Mouse (Mus musculus) hindbrain, embryonic 14.5 days (tissue): ENCODE data around the gene Rflnb. TPM values are rescaled to one million over a fixed set of nuclear protein-coding genes. Genes with fewer than 3 reads are reported as not detected.

Source experiments
- ATAC-seq: fragments of 200-750 bp; cut with Nextera tagmentation; 2 replicates; pipeline ENCODE4 v1.8.0; 2017; ENCODE audit warnings: moderate number of reproducible peaks, mild to moderate bottlenecking, moderate TSS enrichment, moderate library complexity; ENCODE audit not compliant: low FRiP score
- DNase-seq: peaks from one replicate; pipeline ENCODE4 v3.0.0-alpha.2; 2015; ENCODE audit warnings: low spot score
- H3K27ac ChIP-seq: fragments of 300-500 bp; sonication (generic); 2 replicates; pipeline ENCODE4 v1.5.1; 2014; ENCODE audit warnings: mild to moderate bottlenecking, moderate library complexity
- H3K27me3 ChIP-seq: fragments of 300-500 bp; sonication (generic); 2 replicates; pipeline ENCODE4 v1.6.1; 2014; ENCODE audit warnings: mild to moderate bottlenecking, low read length, mixed read lengths; ENCODE audit not compliant: control insufficient read depth, insufficient read depth
- H3K36me3 ChIP-seq: fragments of 300-500 bp; sonication (generic); replicated peaks from 2 replicates; pipeline ENCODE4 v1.6.1; 2014; ENCODE audit not compliant: control insufficient read depth, insufficient read depth
- H3K4me1 ChIP-seq: fragments of 300-500 bp; sonication (generic); replicated peaks from 2 replicates; pipeline ENCODE4 v1.6.1; 2014; ENCODE audit warnings: antibody characterized with exemption, low read length, mixed read lengths; ENCODE audit not compliant: control insufficient read depth, insufficient read depth
- H3K4me2 ChIP-seq: fragments of 300-500 bp; sonication (generic); replicated peaks from 2 replicates; pipeline ENCODE4 v1.6.1; 2014; ENCODE audit warnings: mild to moderate bottlenecking, moderate library complexity
- H3K4me3 ChIP-seq: fragments of 300-500 bp; sonication (generic); replicated peaks from 2 replicates; pipeline ENCODE4 v1.5.1; 2014; ENCODE audit warnings: mild to moderate bottlenecking, low read length
- H3K9ac ChIP-seq: fragments of 300-500 bp; sonication (generic); 2 replicates; pipeline ENCODE4 v1.6.1; 2014
- H3K9me3 ChIP-seq: fragments of 300-500 bp; sonication (generic); 2 replicates; pipeline ENCODE4 v1.6.1; 2016; ENCODE audit warnings: low read length; ENCODE audit not compliant: control insufficient read depth
- WGBS: fragments of 180-500 bp; shearing (Covaris S2); extraction: QIAGEN DNeasy Blood & Tissue Kit; methylation state at CpG from one replicate; pipeline ENCODE4 v1.1.7; 2014; 5-methylcytosine and 5-hydroxymethylcytosine counted together
- polyA plus RNA-seq: library from polyadenylated mRNA; unstranded; fragments of >200 nt; fragmentation: Nextera tagmentation; extraction: Ambion mirVana; gene quantifications from 2 replicates; pipeline ENCODE4 v1.2.1, GENCODE M21; 2014

Gene Rflnb
- polyA plus RNA-seq, 1 experiment from 2014 or later = 9.0 TPM

- Histone ChIP-seq H3K9me3 (no peaks in the 10 kb centered on the region), H3K36me3 (peaks cover 31% of the 10 kb centered on the region), H3K4me2 (no peak overlapping the region), H3K27me3 (no peaks in the 10 kb centered on the region), H3K27ac (no peak overlapping the region), H3K4me3 (no peak overlapping the region), H3K4me1 (no peaks in the 10 kb centered on the region), H3K9ac (no peak overlapping the region)
- WGBS = 34% methylated on average over 3 of the region's 3 CpGs
- peak; percentile 37 for DNase-seq
- no peak for ATAC-seq
Measured at GRCm38 (mm10) chr11:76056487-76056886, 28.9 kb upstream of the Rflnb start.

GRCm38 (mm10) chr11:76052496-76052895 is 24.9 kb upstream of the Rflnb start:
- ATAC-seq (no peak), DNase-seq (no peak)
- Histone ChIP-seq H3K9ac (no peak overlapping the region), H3K4me1 (no peaks in the 10 kb centered on the region), H3K36me3 (peaks cover 13% of the 10 kb centered on the region; the same call in 1 of the 2 replicates), H3K27me3 (no peaks in the 10 kb centered on the region), H3K9me3 (no peaks in the 10 kb centered on the region), H3K27ac (no peak overlapping the region), H3K4me2 (no peak overlapping the region), H3K4me3 (no peak overlapping the region)
- WGBS = 84% methylated on average over 5 of the region's 5 CpGs

GRCm38 (mm10) chr11:76050967-76051512 is 23.5 kb upstream of the Rflnb start:
- Histone ChIP-seq H3K36me3 (peaks cover 26% of the 10 kb centered on the region), H3K4me2 (no peak overlapping the region), H3K27ac (no peak overlapping the region), H3K9me3 (no peaks in the 10 kb centered on the region), H3K27me3 (no peaks in the 10 kb centered on the region), H3K4me1 (no peaks in the 10 kb centered on the region), H3K9ac (no peak overlapping the region), H3K4me3 (no peak overlapping the region)
- WGBS = 43% methylated on average over 5 of the region's 5 CpGs
- DNase-seq (no peak), ATAC-seq (no peak)

GRCm38 (mm10) chr11:76050509-76050908 is 22.9 kb upstream of the Rflnb start:
- Histone ChIP-seq H3K36me3 (peaks cover 31% of the 10 kb centered on the region), H3K27ac (no peak overlapping the region), H3K27me3 (no peaks in the 10 kb centered on the region), H3K4me1 (no peaks in the 10 kb centered on the region), H3K9ac (no peak overlapping the region), H3K9me3 (no peaks in the 10 kb centered on the region), H3K4me3 (no peak overlapping the region), H3K4me2 (no peak overlapping the region)
- ATAC-seq (no peak), DNase-seq (no peak)
- WGBS = 41% methylated on average over 3 of the region's 3 CpGs

GRCm38 (mm10) chr11:76045367-76045766 is 17.8 kb upstream of the Rflnb start:
- ATAC-seq (no peak), DNase-seq (no peak)
- Histone ChIP-seq H3K27me3 (no peaks in the 10 kb centered on the region), H3K36me3 (peaks cover 45% of the 10 kb centered on the region), H3K9me3 (no peaks in the 10 kb centered on the region), H3K4me3 (no peak overlapping the region), H3K4me2 (no peak overlapping the region), H3K9ac (no peak overlapping the region), H3K27ac (no peak overlapping the region), H3K4me1 (peaks cover 14% of the 10 kb centered on the region)
- 81% methylated on average over 6 of the region's 6 CpGs for WGBS

GRCm38 (mm10) chr11:76044468-76044867 is 16.9 kb upstream of the Rflnb start:
- H3K9ac ChIP-seq = no peak overlapping the region
- H3K27ac ChIP-seq = 0 out of 2 replicates have a peak overlapping the region, but pooled peaks have one; percentile 29
- H3K9me3 ChIP-seq = no peaks in the 10 kb centered on the region
- peaks cover 14% of the 10 kb centered on the region for H3K4me1 ChIP-seq
- WGBS = 58% methylated on average over 6 of the region's 6 CpGs
- H3K36me3 ChIP-seq = peaks cover 45% of the 10 kb centered on the region
- DNase-seq (no peak), ATAC-seq (peak; percentile 24; the same call in 1 of the 2 replicates)
- H3K27me3 ChIP-seq = no peaks in the 10 kb centered on the region
- H3K4me3 ChIP-seq = no peak overlapping the region
- H3K4me2 ChIP-seq = no peak overlapping the region

GRCm38 (mm10) chr11:76042882-76043281 is 15.3 kb upstream of the Rflnb start:
- no peak overlapping the region for H3K9ac ChIP-seq
- no peaks in the 10 kb centered on the region for H3K27me3 ChIP-seq
- no peak overlapping the region for H3K27ac ChIP-seq
- H3K4me1 ChIP-seq = peaks cover 14% of the 10 kb centered on the region
- no peaks in the 10 kb centered on the region for H3K9me3 ChIP-seq
- DNase-seq = no peak
- no peak for ATAC-seq
- no peak overlapping the region for H3K4me2 ChIP-seq
- no peak overlapping the region for H3K4me3 ChIP-seq
- peaks cover 38% of the 10 kb centered on the region for H3K36me3 ChIP-seq
- WGBS = 39% methylated on average over 5 of the region's 5 CpGs

- no peak for DNase-seq
- no peak for ATAC-seq
- WGBS = 71% methylated on average over 10 of the region's 10 CpGs
- no peak overlapping the region for H3K4me2 ChIP-seq
- H3K27me3 ChIP-seq = no peaks in the 10 kb centered on the region
- peaks cover 14% of the 10 kb centered on the region for H3K4me1 ChIP-seq
- no peak overlapping the region; the same call in 1 of the 2 replicates for H3K27ac ChIP-seq
- H3K9ac ChIP-seq = peak overlapping the region; percentile 16; the same call in 1 of the 2 replicates
- no peak overlapping the region for H3K4me3 ChIP-seq
- H3K9me3 ChIP-seq = no peaks in the 10 kb centered on the region
- H3K36me3 ChIP-seq = peaks cover 31% of the 10 kb centered on the region
Measured at GRCm38 (mm10) chr11:76042041-76042638, 14.6 kb upstream of the Rflnb start.

- ATAC-seq = no peak
- Histone ChIP-seq H3K4me3 (no peak overlapping the region), H3K4me1 (peaks cover 14% of the 10 kb centered on the region), H3K9ac (no peak overlapping the region), H3K9me3 (no peaks in the 10 kb centered on the region), H3K27me3 (no peaks in the 10 kb centered on the region), H3K4me2 (no peak overlapping the region), H3K27ac (no peak overlapping the region), H3K36me3 (peaks cover 20% of the 10 kb centered on the region)
- no peak for DNase-seq
- WGBS = 78% methylated on average over 4 of the region's 4 CpGs
Measured at GRCm38 (mm10) chr11:76040761-76041376, 13.3 kb upstream of the Rflnb start.
